Mouse (Mus musculus): ENCODE measurements around the gene Nt5c2. TPM values are rescaled to one million over a fixed set of nuclear protein-coding genes. Genes with fewer than 3 reads are reported as not detected.

Nt5c2 gene
- 93.2 and 98.1 TPM in 2 replicates for polyA plus RNA-seq (2015; fragmentation: Nextera tagmentation; extraction: Ambion mirVana)

DNA sequence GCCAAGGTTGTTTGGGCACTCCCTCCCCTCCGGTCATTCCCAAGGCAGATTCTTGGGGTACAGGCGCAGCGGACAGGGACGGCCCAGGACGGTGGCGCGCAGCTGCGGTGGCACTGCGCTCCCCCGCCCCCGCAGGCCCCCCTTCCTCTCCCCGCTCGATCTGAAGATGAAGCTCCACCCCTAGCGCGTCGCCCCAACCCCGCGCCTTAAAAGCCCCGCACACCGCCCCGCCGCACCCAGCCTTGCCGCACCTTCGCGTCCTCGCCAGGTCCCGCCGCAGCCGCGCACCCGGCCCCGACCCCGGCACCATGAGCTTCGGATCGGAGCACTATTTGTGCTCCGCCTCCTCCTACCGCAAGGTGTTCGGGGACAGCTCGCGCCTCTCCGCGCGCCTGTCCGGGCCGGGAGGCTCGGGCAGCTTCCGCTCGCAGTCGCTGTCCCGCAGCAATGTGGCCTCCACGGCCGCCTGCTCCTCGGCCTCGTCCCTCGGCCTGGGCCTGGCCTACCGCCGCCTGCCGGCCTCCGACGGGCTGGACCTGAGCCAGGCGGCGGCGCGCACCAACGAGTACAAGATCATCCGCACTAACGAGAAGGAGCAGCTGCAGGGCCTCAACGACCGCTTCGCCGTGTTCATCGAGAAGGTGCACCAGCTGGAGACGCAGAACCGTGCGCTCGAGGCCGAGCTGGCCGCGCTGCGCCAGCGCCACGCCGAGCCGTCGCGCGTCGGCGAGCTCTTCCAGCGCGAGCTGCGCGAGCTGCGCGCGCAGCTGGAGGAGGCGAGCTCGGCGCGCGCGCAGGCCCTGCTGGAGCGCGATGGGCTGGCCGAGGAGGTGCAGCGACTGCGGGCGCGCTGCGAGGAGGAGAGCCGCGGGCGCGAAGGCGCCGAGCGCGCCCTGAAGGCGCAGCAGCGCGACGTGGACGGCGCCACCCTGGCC, at the start of gene Nt5c2, which contains the start of gene Ina:
Gene Nt5c2 (minus strand): TSS at position 707 of the 935 bp plus-strand sequence.
Gene Ina (plus strand): TSS at position 252 of the 935 bp plus-strand sequence.
- H3K9ac ChIP-seq = peak within 1 kb of the TSS; percentile 98
- H3K4me3 ChIP-seq = peak within 1 kb of the TSS; percentile 91
- ATAC-seq (ENCODE audit: low FRiP score) = peak; percentile 90
- H3K9me3 ChIP-seq = no peaks in the 10 kb centered on the region
- peak within 1 kb of the TSS; percentile 82 for H3K4me2 ChIP-seq
- peaks cover 16% of the 10 kb centered on the region for H3K4me1 ChIP-seq (replicated peaks)
- peak within 1 kb of the TSS; percentile 98 for H3K27ac ChIP-seq
- WGBS = under 1% methylated on average over 115 of the region's 124 CpGs
- 0 out of 2 replicates have a peak, but pooled peaks cover under 1% of the 10 kb centered on the region for H3K36me3 ChIP-seq
- peaks cover 29% of the 10 kb centered on the region for H3K27me3 ChIP-seq

DNA sequence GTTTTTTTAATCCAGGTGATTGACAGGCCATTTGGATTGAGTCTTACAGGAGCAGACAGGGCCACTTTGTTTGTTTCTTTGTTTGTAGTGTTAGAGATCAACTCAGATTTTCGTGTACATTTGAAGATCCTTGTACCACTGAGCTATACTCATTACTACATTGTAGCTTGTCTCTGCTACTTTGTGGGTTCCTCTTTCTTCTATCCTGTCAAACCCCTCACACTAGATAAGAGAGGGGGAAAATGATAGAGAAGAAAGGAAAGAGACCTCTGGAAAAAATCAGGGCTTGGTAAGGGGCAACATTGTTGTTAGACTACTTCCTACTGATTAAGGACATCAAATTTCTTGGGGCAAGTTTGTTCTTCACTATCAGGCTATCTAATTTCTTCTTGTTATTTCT, 42.7 kb upstream of the Nt5c2 start:
- no peak overlapping the region for H3K4me2 ChIP-seq
- H3K27me3 ChIP-seq = no peaks in the 10 kb centered on the region
- no peak overlapping the region for H3K4me3 ChIP-seq
- no peak for ATAC-seq (ENCODE audit: low FRiP score)
- 66% methylated on average over 1 of the region's 1 CpGs for WGBS
- no peaks in the 10 kb centered on the region for H3K9me3 ChIP-seq
- H3K4me1 ChIP-seq (replicated peaks) = no peaks in the 10 kb centered on the region
- H3K9ac ChIP-seq = no peak overlapping the region
- no peak overlapping the region for H3K27ac ChIP-seq
- no peaks in the 10 kb centered on the region for H3K36me3 ChIP-seq

DNA sequence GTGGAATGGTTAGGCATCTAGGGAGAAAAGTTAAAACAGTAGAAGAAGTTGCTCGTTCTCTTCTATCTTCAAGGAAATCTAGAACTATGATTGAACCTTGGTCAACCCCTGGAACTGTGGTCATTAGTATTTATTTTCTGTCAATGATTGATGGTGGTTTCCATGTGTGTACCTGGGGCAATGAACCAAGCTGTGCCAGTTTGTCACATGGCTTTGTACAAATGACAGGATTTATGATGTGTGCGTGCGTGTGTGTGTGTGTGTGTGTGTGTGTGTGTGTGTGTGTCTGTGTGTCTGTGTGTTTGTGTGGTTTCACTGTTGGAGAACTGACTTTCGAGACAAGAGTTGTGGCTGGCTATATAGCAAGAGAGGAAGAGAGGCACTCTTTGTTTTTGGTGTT, 38.5 kb upstream of the Nt5c2 start:
- no peak for ATAC-seq (ENCODE audit: low FRiP score)

GRCm38 (mm10) chr19:47052927-47053326, 38.0 kb upstream of the Nt5c2 start:
- Histone ChIP-seq H3K9ac (no peak overlapping the region), H3K4me1 (replicated peaks) (peaks cover 21% of the 10 kb centered on the region), H3K27me3 (no peaks in the 10 kb centered on the region), H3K36me3 (peaks cover 3% of the 10 kb centered on the region; the same call in 1 of the 2 replicates), H3K4me2 (no peak overlapping the region), H3K4me3 (no peak overlapping the region), H3K9me3 (no peaks in the 10 kb centered on the region), H3K27ac (no peak overlapping the region)
- WGBS = 80% methylated on average over 4 of the region's 4 CpGs
- no peak for ATAC-seq (ENCODE audit: low FRiP score)

More for the DNA sequence above, 38.5 kb upstream of the Nt5c2 start:
- Histone ChIP-seq H3K9me3 (no peaks in the 10 kb centered on the region), H3K27me3 (no peaks in the 10 kb centered on the region), H3K4me2 (no peak overlapping the region), H3K27ac (no peak overlapping the region), H3K9ac (no peak overlapping the region), H3K36me3 (no peaks in the 10 kb centered on the region), H3K4me3 (no peak overlapping the region), H3K4me1 (replicated peaks) (peaks cover 17% of the 10 kb centered on the region)
- WGBS = 92% methylated on average over 4 of the region's 4 CpGs

DNA sequence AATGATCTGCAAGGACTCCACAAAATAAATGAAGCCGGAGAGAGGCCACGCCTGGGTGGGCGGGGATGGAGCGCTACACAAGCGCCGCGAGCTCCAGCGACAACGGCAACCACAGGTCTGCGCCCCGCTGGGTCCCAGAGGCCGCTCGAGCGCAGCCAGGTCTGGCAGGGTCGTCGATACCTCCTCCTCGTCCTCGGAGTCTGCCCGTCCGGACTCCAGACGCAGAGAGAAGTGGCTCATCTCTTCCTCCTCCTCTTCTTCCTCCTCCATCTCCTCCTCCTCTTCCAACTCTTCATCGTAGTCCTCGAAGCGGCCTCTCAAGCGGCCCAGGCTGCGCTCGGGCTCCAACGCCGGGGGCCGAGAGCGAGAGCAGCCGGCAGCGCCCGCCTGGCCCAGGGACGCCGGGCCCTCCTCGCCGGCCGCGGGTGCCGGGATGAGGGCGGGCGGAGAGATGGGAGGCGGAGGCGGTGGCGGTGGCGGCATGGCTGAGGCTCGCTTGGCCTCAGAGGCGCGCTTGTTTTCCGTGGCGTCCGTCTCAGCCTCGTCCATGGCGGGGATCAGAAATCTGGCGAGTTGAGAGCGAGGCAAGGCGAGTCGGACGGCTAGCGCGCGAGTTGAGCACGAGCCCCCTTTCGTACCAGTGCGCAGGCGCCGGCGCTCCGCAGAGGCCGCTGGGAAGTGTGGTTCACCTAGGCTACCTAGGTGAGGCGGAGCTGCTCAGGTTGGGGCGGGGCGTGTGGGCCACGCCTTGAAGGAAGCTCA, 35.5 kb upstream of the Nt5c2 start, which contains the start of gene Pcgf6:
Gene Pcgf6 (minus strand): TSS at position 636 of the 762 bp plus-strand sequence.
- WGBS = under 1% methylated on average over 75 of the region's 75 CpGs

GRCm38 (mm10) chr19:47049840-47050239, 34.9 kb upstream of the Nt5c2 start:
- H3K4me1 ChIP-seq (replicated peaks) = peaks cover 21% of the 10 kb centered on the region
- H3K4me3 ChIP-seq = peak overlapping the region; percentile 88
- H3K36me3 ChIP-seq = peaks cover 31% of the 10 kb centered on the region
- ATAC-seq (ENCODE audit: low FRiP score) = no peak
- H3K9me3 ChIP-seq = no peaks in the 10 kb centered on the region
- peak overlapping the region; percentile 92 for H3K9ac ChIP-seq
- peak overlapping the region; percentile 96 for H3K27ac ChIP-seq
- peak overlapping the region; percentile 74 for H3K4me2 ChIP-seq
- no peaks in the 10 kb centered on the region for H3K27me3 ChIP-seq
- 13% methylated on average over 7 of the region's 7 CpGs for WGBS

More for the DNA sequence above, 35.5 kb upstream of the Nt5c2 start, which contains the start of gene Pcgf6:
- Histone ChIP-seq H3K4me3 (peak within 1 kb of the TSS; percentile 88), H3K27me3 (no peaks in the 10 kb centered on the region), H3K4me1 (replicated peaks) (peaks cover 21% of the 10 kb centered on the region), H3K4me2 (peak within 1 kb of the TSS; percentile 74), H3K9ac (peak within 1 kb of the TSS; percentile 92), H3K36me3 (peaks cover 27% of the 10 kb centered on the region), H3K9me3 (no peaks in the 10 kb centered on the region), H3K27ac (peak within 1 kb of the TSS; percentile 96)
- peak; percentile 93 for ATAC-seq (ENCODE audit: low FRiP score)

DNA sequence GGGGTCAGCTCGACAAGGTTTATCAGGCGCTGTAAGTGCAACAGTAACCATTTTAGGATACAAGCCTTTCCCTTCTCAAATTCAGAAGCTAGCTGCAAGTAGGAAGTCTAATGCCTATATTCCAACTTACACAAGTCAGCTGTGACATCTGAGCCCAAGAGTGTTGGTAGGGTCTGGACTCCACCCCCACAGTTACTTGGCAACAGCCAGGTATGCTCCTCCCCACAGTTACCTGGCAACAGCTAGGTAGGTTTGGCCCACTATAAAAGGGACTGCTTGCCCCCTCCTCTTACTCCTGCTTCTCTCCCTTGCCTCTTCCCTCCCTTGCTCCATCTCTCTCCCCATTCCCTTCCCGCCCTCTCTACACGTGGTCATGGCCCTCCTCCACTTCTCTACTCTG, 34.1 kb upstream of the Nt5c2 start:
- ATAC-seq (ENCODE audit: low FRiP score) = no peak
- 65% methylated on average over 4 of the region's 4 CpGs for WGBS
- H3K4me3 ChIP-seq = 0 out of 2 replicates have a peak overlapping the region, but pooled peaks have one; percentile 88
- H3K9me3 ChIP-seq = no peaks in the 10 kb centered on the region
- H3K27me3 ChIP-seq = no peaks in the 10 kb centered on the region
- peaks cover 21% of the 10 kb centered on the region for H3K4me1 ChIP-seq (replicated peaks)
- peak overlapping the region; percentile 92; the same call in 1 of the 2 replicates for H3K9ac ChIP-seq
- peaks cover 35% of the 10 kb centered on the region for H3K36me3 ChIP-seq
- H3K4me2 ChIP-seq = peak overlapping the region; percentile 74
- no peak overlapping the region for H3K27ac ChIP-seq

DNA sequence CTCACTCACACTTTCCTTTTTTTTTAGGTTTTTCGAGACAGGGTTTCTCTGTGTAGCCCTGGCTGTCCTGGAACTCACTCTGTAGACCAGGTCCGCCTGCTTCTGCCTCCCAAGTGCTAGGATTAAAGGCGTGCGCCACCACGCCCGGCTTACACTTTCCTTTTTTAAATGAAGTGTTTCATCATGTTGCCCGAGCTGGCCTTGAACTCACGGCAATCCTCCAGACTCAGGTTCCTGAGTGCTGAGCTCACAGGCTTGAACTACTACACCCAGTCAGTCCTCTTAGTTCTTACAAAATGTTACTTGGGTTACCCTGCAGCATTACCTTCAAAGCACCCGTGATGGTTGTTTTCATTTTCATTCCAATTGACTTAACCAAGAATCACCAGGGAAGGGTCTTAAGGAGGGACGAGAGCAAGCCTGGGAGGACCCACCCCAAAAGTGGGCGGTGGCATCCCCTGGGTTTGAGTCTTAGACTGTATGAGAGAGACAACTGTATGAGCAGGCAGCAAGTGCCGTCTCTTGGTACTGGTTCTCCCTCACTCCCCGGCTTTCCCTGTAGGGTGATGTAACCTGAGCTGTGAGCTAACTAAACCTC, 32.4 kb upstream of the Nt5c2 start:
- 93% methylated on average over 13 of the region's 13 CpGs for WGBS

GRCm38 (mm10) chr19:47046343-47046742, 31.4 kb upstream of the Nt5c2 start:
- H3K4me3 ChIP-seq = no peak overlapping the region

More for the DNA sequence above, 32.4 kb upstream of the Nt5c2 start:
- no peak for ATAC-seq (ENCODE audit: low FRiP score)
- Histone ChIP-seq H3K4me2 (no peak overlapping the region), H3K4me3 (no peak overlapping the region), H3K36me3 (peaks cover 39% of the 10 kb centered on the region), H3K4me1 (replicated peaks) (peaks cover 21% of the 10 kb centered on the region), H3K27ac (no peak overlapping the region), H3K27me3 (no peaks in the 10 kb centered on the region), H3K9me3 (no peaks in the 10 kb centered on the region), H3K9ac (no peak overlapping the region)

GRCm38 (mm10) chr19:47043608-47044007, 28.7 kb upstream of the Nt5c2 start:
- no peak overlapping the region for H3K4me2 ChIP-seq
- H3K9me3 ChIP-seq = no peaks in the 10 kb centered on the region
- H3K4me1 ChIP-seq (replicated peaks) = peaks cover 4% of the 10 kb centered on the region
- H3K4me3 ChIP-seq = no peak overlapping the region
- H3K36me3 ChIP-seq = peaks cover 69% of the 10 kb centered on the region
- ATAC-seq (ENCODE audit: low FRiP score) = no peak
- WGBS = 91% methylated on average over 3 of the region's 3 CpGs
- H3K9ac ChIP-seq = no peak overlapping the region
- no peaks in the 10 kb centered on the region for H3K27me3 ChIP-seq
- H3K27ac ChIP-seq = no peak overlapping the region

More at GRCm38 (mm10) chr19:47046343-47046742, 31.4 kb upstream of the Nt5c2 start:
- Histone ChIP-seq H3K27me3 (no peaks in the 10 kb centered on the region), H3K27ac (no peak overlapping the region), H3K36me3 (peaks cover 44% of the 10 kb centered on the region), H3K4me2 (no peak overlapping the region), H3K9ac (no peak overlapping the region), H3K9me3 (no peaks in the 10 kb centered on the region), H3K4me1 (replicated peaks) (peaks cover 21% of the 10 kb centered on the region)
- ATAC-seq (ENCODE audit: low FRiP score) = no peak
- 95% methylated on average over 1 of the region's 1 CpGs for WGBS

GRCm38 (mm10) chr19:47040720-47041473, 25.9 kb upstream of the Nt5c2 start:
- ATAC-seq (ENCODE audit: low FRiP score) = no peak
- H3K9ac ChIP-seq = no peak overlapping the region
- no peaks in the 10 kb centered on the region for H3K4me1 ChIP-seq (replicated peaks)
- H3K4me3 ChIP-seq = no peak overlapping the region
- no peak overlapping the region for H3K4me2 ChIP-seq
- peaks cover 66% of the 10 kb centered on the region for H3K36me3 ChIP-seq
- no peaks in the 10 kb centered on the region for H3K27me3 ChIP-seq
- H3K9me3 ChIP-seq = no peaks in the 10 kb centered on the region
- 96% methylated on average over 3 of the region's 3 CpGs for WGBS
- H3K27ac ChIP-seq = no peak overlapping the region
